Mouse (Mus musculus) thymus, postnatal 36 days (tissue): ENCODE data around the gene Glrx2.
A peak's percentile ranks its signal among the peaks of the same experiment; 100 is the strongest.
"Not testable (repeated sequence)": the region's sequence is repeated elsewhere in the genome, so short reads cannot be mapped to it uniquely, and the experiment has no call there.

Experiments used
- DNase-seq, 2 experiments: peaks; one replicate each; pipeline ENCODE4 v3.0.0; 2022; ENCODE audit warnings: mixed read lengths in 2 of 2

Gene Glrx2

DNA sequence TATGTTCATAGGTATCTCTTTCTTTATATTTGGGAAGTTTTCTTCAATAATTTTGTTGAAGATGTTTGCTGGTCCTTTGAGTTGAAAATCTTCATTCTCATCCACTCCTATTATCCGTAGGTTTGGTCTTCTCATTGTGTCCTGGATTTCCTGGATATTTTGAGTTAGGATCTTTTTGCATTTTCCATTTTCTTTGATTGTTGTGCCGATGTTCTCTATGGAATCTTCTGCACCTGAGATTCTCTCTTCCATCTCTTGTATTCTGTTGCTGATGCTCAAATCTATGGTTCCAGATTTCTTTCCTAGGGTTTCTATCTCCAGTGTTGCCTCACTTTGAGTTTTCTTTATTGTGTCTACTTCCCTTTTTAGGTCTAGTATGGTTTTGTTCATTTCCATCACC lies at the start of gene Glrx2:
Glrx2 (plus strand) TSS at position 301 of the 400 bp plus-strand sequence.
- not testable (repeated sequence) for DNase-seq

DNA sequence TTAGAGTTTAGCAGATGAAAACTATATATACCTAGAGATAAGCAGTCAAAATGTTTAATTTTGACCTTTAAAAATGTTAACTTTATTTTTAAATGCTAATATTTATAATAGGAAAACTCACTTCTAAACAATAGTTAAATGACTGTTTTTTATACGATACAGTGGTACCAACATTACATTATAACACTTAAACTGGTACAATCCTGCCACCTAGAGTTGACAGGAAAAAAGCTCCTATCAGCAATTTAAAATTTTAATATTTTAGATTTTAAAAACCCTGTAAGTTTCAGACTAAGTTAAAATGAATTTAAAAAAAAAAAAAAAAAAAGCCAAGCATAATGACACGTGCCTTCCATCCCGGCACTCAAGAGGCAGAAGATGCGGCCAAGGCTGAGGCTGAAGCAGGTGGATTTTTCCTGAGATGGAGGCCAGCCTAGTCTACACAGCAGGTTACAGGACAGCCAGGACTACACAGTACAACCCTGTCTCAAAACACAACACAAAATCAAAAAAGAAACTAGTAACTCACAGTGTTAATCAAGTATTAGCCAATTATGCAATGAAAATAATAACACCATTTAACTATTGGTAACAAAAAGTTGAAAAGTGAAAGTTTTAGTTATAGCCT lies 40.3 kb upstream of the Glrx2 start:
- no peak for DNase-seq

DNA sequence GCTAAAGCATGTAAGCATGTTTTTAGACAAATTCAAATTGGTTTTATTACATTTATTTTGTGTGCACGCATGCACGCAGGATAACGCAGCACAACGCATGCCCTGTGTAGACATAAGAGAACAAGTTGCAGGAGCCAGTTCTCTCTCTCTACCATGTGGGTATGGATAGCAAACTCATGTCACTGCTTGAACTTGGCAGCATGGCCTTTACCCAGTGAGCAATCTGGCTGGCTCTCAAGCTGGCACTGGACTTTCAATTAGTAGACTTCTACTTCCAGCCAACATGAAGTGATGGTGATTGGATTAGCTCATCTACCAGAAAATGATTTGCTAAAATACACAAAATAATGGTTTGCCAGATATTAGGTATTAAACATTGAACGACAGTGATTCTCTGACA lies 35.0 kb upstream of the Glrx2 start:
- DNase-seq = no peak

DNA sequence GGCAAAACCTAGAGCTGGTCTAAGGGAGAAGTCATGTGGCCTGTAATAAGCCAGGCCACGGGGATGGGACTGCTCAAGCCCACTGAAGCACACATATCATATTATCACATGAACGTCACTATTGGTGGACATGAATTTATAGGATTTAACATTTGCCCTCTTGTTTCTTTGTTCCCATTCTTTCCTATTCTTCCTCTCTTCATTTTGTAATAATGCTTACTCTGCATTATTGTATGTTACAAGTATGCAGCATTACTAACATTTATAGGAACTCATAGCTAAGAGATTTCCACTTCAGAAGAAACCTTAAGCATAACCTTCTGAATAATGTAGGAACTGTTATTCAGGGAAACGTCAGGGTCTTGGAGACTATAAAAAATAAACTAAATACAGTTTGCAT lies 31.3 kb upstream of the Glrx2 start:
- no peak for DNase-seq

DNA sequence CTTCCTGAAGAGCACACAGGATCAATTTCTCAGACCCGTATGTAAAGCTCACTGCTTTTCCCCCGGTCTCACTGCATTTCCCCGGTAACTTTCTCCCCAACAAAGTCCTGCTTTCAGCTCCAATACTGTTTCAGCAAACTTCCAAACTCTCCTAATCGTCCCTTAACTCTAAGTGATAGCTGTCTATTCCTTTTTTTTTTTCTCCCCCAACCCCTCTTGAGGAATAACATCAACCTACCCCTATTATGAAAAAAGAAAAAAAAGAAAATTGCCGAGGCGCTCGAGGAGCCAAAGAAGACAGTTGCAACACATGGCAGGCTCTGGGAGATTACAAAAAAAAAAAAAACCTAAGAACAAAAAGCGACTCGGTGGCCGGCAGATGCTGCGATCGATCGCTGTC lies 14.4 kb upstream of the Glrx2 start:
- DNase-seq = no peak

DNA sequence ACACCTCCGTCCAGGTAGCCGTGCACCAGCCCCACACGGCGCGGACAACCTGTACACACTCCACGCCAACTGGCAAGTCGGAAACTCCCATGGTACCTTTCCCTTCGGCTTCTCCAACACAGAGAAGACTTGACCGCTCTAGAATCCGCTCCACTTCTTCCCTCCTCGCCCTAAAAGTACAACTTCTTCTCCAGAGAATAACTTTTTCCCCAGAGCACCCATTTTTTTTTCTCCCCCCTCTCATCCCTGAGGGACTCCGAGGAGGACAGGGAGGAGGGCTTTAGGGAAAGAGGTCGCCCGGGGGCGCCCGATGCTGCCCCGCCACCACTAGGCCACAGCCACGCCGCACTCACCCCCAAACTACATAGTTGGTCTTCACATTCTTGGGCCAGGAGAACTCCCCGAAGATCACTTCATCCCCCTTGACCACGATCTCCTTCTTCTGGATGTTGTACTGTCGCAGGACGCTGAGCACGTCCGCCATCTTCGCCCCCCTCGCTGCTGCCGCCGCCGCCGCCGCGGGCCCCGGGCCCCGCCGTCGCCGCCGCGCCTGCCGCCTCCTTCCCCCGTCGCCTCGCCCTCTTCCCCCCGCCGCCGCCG lies 13.9 kb upstream of the Glrx2 start:
- DNase-seq = no peak

DNA sequence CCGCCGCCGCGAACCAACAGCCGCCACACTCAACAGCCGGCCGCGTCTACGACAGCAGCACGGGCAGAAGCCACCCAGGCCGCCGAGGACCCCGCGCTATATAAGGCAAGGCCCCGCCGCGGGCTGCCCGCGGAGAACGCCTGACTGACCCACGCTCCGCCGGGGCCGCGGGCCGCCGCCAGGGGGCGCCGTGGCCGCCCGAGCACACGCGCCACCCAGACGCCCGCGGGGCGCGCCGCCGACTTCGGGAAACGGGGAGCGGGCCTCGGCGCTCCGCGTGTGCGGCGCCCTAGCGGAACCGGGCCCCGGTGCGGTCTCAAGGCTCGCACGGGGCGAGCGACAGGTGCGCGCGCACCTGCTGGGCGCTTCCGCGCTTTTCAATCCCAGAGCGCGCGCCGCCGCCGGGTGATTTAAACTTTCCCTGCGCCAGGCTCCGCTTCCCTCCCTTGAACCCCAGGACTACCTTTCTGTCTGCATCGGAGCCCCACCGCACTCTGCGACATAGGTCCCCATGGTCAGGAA lies 13.3 kb upstream of the Glrx2 start, which contains the start of gene Cdc73:
Cdc73 (minus strand) TSS at position 153 of the 522 bp plus-strand sequence.
- DNase-seq = peak; percentile 92 to 95

DNA sequence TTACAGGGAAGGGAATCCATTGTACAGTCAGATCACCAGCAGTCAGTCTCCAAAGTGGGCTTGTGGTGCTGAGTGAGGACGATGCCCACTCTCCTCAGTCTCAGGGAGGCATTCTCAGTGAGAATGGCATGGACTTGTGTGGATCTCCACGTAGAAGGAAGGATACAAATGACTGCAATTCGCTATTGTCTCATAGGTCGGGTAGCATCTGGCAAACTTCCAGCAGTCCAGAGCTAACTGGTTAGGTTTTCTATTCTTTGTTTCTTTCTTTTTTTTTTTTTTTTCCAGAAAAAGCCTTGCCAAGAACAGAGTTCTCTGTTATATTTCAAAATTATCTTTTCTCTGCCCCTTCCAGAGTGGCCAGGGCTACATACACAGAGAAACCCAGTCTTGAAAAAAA lies 9.1 kb upstream of the Glrx2 start:
- DNase-seq = no peak

DNA sequence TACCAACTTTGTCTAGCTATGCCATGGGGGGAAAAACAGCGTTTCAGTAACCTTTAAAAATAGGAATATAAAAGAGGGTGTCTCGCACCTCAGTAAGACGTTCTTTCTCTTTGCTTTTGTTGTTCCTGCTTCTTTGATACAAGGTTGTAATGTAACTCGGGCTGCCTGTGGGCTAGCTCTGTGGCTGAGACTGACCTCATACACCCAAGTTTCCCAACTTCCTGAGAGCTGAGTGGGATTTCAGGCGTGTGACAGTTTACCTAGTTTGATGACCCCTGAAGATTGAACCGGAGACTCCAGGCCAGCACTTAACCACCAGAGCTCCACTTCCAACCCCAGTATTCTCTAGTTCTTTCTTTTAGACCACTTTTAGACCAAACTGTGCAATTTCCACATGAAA lies 7.8 kb upstream of the Glrx2 start:
- no peak for DNase-seq

DNA sequence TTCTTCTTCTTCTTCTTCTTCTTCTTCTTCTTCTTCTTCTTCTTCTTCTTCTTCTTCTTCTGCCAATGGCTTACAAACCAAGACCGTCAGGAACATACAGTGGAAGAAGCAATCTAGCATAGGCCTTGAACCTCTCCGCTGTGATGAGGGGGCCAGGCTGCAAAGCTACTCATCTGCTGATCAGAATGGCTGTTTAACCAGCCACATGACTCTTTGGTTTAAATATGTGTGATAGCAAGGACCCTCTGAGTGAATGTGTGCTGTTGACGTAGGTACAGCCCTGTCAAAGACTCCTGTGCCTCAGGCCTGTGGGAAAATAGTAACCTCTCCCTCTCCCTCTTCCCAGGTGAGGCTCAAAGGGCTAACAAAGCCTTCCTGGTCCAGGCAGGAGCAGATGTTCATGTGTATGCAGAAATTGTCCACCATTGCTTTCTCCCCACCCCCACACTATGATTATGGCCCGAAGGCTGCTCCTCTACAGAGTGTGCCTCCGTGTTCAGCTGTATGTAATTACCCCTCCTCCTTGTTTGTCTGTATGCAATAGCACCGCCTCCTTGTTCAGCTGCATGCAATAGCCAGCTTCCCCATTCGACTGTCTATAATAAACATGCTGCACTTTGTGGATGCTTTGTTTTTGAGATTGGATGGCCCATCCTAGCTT lies 6.0 kb upstream of the Glrx2 start:
- DNase-seq = no peak

DNA sequence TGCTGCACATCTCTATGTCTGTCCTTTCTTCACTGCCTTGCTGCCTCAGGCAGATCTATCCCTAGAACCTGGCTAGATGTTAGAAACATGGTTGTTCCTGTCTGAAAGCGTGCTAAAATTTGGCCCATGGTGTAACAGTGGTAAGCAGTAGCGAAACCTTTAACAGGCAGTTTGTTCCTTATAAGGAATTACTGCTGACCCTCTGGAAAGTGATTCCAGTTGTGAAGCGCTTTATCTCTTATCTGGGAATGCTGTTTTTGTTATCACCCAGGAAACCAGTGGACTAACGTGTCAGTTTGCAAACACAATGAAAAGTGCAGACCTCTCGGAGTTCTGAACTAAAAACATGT lies 5.5 kb upstream of the Glrx2 start:
- no peak for DNase-seq

DNA sequence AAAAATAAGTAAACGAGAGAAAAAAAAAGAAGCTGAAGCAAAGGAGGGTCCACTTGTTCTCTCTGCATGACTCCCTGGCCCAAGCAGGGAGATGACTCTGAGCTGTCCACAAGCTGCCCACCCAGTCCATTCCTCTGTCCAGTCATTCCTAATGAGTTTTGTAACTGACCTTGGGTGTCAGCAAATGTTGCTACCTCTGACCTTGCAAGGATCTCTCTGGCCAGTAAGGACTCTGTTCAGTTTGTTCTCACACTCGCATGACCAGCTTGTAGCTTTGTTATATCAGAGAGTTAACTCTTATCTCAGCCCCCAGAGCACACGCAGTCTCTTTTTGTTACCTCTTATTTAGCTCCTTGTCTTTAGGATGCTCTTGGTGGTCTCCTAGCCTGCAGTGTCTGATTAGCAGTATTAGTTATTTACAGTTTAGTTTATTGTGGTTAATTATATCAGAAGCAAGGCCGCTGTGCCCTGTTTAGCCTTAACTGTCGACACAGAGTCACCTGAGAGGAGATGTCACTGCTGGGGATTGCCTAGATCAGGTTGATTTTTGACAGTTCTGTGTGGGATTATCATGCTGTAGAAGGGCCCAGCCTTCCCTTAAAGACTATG lies 8.4 kb downstream of the Glrx2 start:
- DNase-seq = no peak

DNA sequence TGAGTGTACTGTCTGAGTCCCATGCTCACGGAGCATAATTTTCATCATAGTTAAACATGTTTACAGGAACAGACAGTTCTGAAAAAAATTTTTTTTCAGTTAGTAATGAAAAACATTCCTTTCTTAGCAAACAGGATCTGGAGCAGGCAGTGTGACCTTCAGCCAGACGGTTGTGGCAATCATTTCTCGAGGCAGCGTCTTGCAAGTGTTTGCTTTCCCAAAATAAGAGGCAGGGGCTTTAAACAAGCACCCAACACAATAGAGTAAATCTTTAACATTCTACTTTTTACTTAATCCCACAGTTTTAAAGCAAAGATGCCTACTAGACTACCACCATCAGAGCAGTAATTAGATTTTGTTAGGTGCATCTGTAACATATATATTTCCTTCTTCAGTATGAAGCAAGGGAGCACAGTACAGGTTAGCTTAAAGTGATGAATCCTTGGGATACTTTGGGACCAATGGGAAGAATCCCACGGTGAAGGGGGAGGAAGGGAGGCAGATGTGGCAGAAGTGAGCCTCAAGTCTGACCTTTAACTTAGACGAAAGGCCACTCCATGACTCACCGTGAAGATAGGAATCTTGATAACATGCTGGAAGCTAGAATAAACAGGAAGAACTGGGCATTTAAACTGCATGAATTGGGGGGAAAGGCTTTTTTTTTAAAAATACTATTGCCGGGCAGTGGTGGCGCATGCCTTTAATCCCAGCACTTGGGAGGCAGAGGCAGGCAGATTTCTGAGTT lies 11.7 kb downstream of the Glrx2 start:
- no peak for DNase-seq

DNA sequence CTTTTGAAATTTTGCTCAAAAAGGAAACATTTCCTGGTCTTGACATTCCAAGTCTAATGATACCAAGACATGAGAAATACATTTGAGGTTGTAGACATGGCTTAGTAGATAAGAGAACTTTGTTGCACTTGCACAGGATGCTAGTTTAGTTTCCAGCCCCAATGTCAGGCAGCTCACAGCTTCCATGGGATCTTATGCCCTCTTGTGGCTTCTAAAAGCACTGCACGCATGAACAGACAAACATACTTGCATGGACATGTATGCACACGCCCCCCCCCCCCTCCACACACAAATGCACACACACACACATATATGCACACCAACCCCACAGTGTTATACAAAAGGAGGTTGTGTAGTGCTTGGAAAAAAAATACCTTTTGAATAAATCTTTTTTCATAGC lies 14.8 kb downstream of the Glrx2 start:
- peak; percentile 7 to 26 for DNase-seq

DNA sequence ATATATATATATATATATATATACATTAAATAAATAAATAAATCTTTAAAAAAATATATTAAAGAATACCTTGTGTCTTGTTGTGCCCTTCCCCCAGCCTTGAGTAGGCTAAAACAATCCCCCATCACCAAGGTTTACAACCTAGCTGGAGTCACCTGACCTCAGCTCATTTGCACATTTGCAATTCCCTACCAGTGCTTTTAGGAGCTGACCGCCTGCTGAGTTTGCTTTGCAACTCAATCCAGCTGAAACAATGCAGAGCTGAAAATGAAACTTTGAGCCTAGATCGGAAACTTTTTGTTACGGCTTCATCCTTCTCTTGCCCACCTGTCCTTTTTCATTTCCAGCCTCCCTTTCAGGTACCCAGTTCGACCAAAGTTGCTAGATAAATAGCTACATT lies 15.6 kb downstream of the Glrx2 start:
- DNase-seq = no peak

DNA sequence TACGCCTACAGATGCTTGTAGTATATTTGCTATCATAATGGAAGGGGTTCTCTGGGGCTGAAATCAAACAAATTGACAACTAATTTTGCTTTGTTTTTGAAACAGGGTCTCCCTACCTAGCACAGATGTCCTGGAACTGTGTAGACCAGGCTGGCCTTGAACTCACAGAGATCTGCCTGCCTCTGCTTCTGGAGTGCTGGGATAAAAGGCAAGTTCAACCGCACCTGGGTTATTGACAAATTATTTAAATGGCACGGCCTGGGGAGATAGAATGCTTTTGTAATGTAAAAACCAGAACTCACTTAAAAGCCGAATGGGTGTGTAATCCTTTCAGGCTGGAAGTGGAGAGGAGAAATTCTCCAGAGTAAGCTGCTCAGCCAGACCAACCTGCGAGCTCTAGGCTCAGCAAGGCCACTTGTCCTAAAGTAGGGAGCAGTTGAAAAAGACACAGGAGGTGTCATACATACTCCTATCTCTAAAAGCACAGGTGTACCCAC lies 17.8 kb downstream of the Glrx2 start:
- DNase-seq = no peak

DNA sequence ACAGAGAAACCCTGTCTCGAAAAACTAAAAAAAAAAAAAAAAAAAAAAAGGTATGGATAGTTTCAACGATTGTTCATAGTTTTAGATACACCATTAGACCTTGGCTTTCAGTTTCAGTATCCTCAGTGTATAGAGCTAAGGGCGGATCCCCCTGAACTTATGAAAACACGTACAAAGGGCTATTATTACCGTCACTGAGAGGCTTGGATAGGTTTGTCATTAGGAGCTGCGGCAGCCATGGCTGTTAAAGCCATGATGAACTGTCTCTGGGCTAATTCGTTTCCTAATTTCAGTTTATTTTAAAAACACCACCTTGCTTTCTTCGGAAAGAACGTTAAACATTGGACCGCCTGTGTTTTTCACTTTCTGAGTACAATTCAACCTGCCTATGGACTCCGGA lies 22.7 kb downstream of the Glrx2 start:
- no peak for DNase-seq

DNA sequence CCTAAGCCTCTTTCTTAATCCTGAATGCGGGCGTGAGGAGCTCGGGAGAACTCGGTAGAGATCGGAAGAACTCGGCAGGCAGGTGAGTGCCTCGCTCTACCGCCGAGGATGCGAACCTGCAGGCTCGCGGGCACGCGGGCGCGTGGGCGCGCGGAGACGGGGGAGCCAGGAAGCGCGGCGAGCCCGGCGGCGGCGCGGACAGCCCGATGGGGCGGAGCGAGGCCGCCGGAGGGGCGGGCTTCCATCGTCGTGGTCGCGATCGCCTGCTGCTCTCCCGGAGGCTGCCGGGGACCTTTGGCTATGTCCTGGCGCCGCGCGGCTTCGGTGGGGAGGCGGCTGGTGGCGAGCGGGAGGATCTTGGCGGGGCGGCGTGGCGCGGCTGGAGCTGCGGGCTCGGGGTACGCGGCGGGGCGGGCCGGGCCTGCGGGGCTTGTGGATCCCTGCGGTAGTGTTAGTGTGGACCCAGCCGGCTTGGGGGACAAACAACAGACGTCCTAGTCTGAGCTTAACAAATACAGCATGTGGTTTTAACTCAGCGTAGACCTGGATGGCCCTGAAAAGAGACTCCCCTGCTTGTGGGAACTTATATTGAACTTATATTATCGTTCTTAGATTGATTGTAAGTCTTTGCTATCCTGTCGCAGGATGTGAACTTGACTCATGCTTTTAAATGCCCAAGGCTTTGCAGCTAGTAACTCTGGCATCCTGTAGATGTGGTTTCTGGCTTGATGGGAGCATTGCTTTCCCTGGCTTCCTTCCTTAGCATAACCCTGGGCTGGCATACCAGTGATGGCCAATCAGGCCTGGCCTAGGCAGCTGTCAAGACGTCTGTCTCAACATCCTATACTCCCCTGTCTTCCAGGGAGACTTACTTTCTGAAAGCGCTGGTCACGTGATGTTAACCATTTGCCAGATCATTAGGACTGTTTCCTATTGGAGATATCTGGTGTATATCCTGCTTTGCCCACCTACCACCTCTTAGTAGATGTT lies 23.5 kb downstream of the Glrx2 start:
- peak; percentile 94 to 96 for DNase-seq

DNA sequence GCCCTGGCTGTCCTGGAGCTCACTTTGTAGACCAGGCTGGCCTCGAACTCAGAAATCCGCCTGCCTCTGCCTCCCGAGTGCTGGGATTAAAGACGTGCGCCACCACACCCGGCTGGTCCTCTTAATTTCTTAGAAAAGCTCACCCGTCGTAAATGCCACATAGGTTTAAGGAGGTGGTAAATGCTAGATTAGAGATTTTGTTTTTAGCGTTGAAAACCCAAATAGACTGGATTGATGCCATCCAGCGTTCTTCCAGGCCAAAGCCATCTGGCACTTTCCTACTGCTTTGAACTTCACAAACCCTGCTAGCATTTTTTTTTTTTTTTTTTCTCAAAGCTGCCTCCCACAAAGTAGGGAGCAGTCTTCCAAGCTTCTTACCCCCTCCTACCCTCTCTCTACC lies 24.4 kb downstream of the Glrx2 start:
- no peak for DNase-seq

DNA sequence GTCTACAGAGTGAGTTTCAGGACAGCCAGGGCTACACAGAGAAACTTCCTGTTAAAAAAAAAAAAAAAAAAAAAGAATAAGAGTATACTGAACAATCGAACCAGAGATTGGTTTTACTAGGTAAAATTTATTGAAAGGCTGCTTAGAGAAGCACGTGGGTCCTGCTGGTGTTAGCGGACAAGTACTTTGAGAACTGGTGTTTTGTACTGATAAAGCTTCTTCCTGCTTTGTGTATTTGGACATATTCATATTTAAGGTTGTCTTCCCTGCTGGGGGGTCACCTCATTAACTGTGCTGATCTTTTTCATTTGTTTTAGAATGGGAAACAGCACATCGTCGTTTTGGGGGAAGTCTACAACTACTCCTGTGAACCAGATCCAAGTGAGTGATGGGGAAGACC lies 25.2 kb downstream of the Glrx2 start:
- no peak for DNase-seq

DNA sequence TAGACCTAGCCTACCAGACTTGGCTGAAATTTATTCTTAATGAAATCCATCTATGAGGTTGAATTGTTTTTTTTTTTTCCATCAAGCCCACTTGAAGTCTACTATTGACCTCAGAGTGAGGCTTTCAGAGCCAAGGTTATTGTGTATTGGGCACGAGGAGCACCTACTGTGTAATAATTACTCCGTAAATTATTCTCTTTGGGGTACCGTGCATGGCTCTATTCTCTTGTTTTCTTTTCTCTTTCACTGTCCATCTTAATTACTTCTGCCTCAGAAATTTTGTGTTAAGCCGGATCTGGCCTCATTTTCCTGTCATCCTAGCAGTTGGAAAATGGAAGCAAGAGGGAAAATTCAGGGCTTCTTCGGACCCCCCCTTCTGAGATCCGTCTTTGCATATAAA lies 26.0 kb downstream of the Glrx2 start:
- DNase-seq = no peak

DNA sequence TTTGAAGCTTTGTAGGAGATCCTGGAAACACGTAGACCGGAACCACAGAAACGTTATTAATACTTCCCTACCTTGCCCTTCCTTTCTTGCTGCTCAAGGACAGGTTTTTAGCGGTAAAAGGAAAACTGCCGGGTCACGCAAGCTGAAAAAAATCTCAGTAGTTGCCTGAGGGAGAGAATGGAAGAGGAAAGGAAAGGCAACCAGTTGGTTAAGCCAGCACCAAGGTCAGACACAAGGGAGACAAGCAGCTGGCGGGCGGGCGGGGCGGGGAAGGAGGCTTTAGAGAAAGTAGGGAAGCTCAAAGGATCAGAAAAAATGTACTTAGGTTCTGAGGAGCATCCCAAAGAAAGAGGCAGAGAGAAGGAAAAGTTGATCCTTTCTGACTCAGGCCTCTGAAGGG lies 29.7 kb downstream of the Glrx2 start:
- no peak for DNase-seq
